Mouse (Mus musculus): ENCODE measurements at regions not wholly inside any gene's neighbourhood (a gene's known extent, or its start where the extent isn't known, plus 50 kb on each side); places are given as distances from the start of the nearest gene placed in this dataset.

DNA sequence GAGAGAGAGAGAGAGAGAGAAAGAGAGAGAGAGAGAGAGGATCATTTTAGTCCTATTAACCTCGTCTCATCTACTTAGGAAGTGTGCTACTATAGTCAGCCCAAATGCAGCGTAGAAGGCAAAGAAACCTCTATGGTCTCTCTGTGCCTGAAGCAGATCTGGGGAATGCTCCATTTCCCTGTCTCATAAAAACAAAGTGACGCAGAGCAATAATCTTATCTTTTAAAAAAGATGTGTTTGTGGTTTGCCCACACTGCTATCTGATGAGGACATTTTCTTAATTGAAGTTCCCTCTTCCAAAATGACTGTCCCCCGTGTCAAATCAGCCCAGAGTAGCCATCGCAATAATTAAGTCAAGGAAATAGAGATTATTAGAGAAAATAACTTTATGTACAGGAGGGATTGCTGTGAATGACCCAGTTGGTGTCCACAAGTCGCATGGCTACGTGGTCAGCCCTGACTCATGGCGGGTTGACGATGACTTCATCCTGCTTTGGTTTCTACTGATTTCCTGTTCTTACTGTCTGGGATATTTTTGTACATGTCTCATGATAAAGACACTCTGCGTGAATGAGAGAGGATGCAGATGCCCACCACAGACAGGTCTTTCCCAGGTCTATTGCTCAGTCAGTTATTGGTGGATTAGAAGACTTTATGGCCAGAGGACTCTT, 77.9 kb upstream of the Hnrnpk start:
- H3K9me3 ChIP-seq (replicated peaks; ENCODE audit: control insufficient read depth, low read length), result no peaks in the 10 kb centered on the region
- H3K27ac ChIP-seq (ENCODE audit: low read depth), result no peak overlapping the region; the same call in 1 of the 2 replicates
- TF ChIP-seq CTCF (IDR thresholded peaks at IDR 0.05; ENCODE audit: low read depth) (no peak), EP300 (IDR thresholded peaks at IDR 0.05; ENCODE audit: low read depth) (no peak)
- H3K27me3 ChIP-seq (ENCODE audit: control insufficient read depth, insufficient read depth, low read length), result no peaks in the 10 kb centered on the region
- DNase-seq (ENCODE audit: low spot score) (no peak), ATAC-seq (ENCODE audit: insufficient read depth, low read depth) (no peak)
- no peaks in the 10 kb centered on the region for H3K36me3 ChIP-seq (replicated peaks; ENCODE audit: control insufficient read depth, insufficient read depth, low read length)
- H3K4me1 ChIP-seq (ENCODE audit: control insufficient read depth, insufficient read depth), result no peaks in the 10 kb centered on the region
- 51% methylated on average over 10 of the region's 10 CpGs for WGBS
- no peak overlapping the region for H3K4me2 ChIP-seq (ENCODE audit: low read depth, low read length)
- no peak overlapping the region for H3K9ac ChIP-seq (replicated peaks; ENCODE audit: low read depth, low read length)
- H3K4me3 ChIP-seq (ENCODE audit: low read depth, low read length), result no peak overlapping the region

- TF ChIP-seq EP300 (IDR thresholded peaks at IDR 0.05; ENCODE audit: low read depth) (no peak), CTCF (IDR thresholded peaks at IDR 0.05; ENCODE audit: low read depth) (no peak)
These were observed 77.3 kb upstream of the Hnrnpk start for GRCm38 (mm10) chr13:58480388-58480927.

GRCm38 (mm10) chr13:58478438-58478837, 75.3 kb upstream of the Hnrnpk start:
- no peak overlapping the region for H3K27ac ChIP-seq (ENCODE audit: low read depth)

More at GRCm38 (mm10) chr13:58480388-58480927, 77.3 kb upstream of the Hnrnpk start:
- DNase-seq (ENCODE audit: low spot score) (no peak), ATAC-seq (ENCODE audit: insufficient read depth, low read depth) (no peak)
- H3K4me1 ChIP-seq (ENCODE audit: control insufficient read depth, insufficient read depth), result no peaks in the 10 kb centered on the region
- WGBS, result 93% methylated on average over 8 of the region's 8 CpGs
- no peaks in the 10 kb centered on the region for H3K36me3 ChIP-seq (replicated peaks; ENCODE audit: control insufficient read depth, insufficient read depth, low read length)
- H3K27ac ChIP-seq (ENCODE audit: low read depth), result no peak overlapping the region
- no peak overlapping the region for H3K4me3 ChIP-seq (ENCODE audit: low read depth, low read length)
- H3K4me2 ChIP-seq (ENCODE audit: low read depth, low read length), result no peak overlapping the region
- no peak overlapping the region for H3K9ac ChIP-seq (replicated peaks; ENCODE audit: low read depth, low read length)
- H3K27me3 ChIP-seq (ENCODE audit: control insufficient read depth, insufficient read depth, low read length), result no peaks in the 10 kb centered on the region
- no peaks in the 10 kb centered on the region for H3K9me3 ChIP-seq (replicated peaks; ENCODE audit: control insufficient read depth, low read length)

GRCm38 (mm10) chr13:58477253-58477652, 74.1 kb upstream of the Hnrnpk start:
- no peak for TF ChIP-seq CTCF (IDR thresholded peaks at IDR 0.05; ENCODE audit: low read depth)
- no peak for TF ChIP-seq EP300 (IDR thresholded peaks at IDR 0.05; ENCODE audit: low read depth)
- Histone ChIP-seq H3K9me3 (replicated peaks; ENCODE audit: control insufficient read depth, low read length) (no peaks in the 10 kb centered on the region), H3K36me3 (replicated peaks; ENCODE audit: control insufficient read depth, insufficient read depth, low read length) (no peaks in the 10 kb centered on the region), H3K4me1 (ENCODE audit: control insufficient read depth, insufficient read depth) (no peaks in the 10 kb centered on the region), H3K9ac (replicated peaks; ENCODE audit: low read depth, low read length) (no peak overlapping the region), H3K4me3 (ENCODE audit: low read depth, low read length) (no peak overlapping the region), H3K27me3 (ENCODE audit: control insufficient read depth, insufficient read depth, low read length) (no peaks in the 10 kb centered on the region), H3K27ac (ENCODE audit: low read depth) (no peak overlapping the region), H3K4me2 (ENCODE audit: low read depth, low read length) (no peak overlapping the region)
- no peak for DNase-seq (ENCODE audit: low spot score)
- ATAC-seq (ENCODE audit: insufficient read depth, low read depth), result no peak
- 85% methylated on average over 6 of the region's 6 CpGs for WGBS

More at GRCm38 (mm10) chr13:58478438-58478837, 75.3 kb upstream of the Hnrnpk start:
- Histone ChIP-seq H3K36me3 (replicated peaks; ENCODE audit: control insufficient read depth, insufficient read depth, low read length) (no peaks in the 10 kb centered on the region), H3K9me3 (replicated peaks; ENCODE audit: control insufficient read depth, low read length) (no peaks in the 10 kb centered on the region), H3K4me2 (ENCODE audit: low read depth, low read length) (no peak overlapping the region), H3K27me3 (ENCODE audit: control insufficient read depth, insufficient read depth, low read length) (no peaks in the 10 kb centered on the region), H3K4me1 (ENCODE audit: control insufficient read depth, insufficient read depth) (no peaks in the 10 kb centered on the region), H3K9ac (replicated peaks; ENCODE audit: low read depth, low read length) (no peak overlapping the region), H3K4me3 (ENCODE audit: low read depth, low read length) (no peak overlapping the region)
- TF ChIP-seq EP300 (IDR thresholded peaks at IDR 0.05; ENCODE audit: low read depth) (no peak), CTCF (IDR thresholded peaks at IDR 0.05; ENCODE audit: low read depth) (no peak)
- DNase-seq (ENCODE audit: low spot score) (no peak), ATAC-seq (ENCODE audit: insufficient read depth, low read depth) (no peak)
- WGBS, result 68% methylated on average over 5 of the region's 5 CpGs

DNA sequence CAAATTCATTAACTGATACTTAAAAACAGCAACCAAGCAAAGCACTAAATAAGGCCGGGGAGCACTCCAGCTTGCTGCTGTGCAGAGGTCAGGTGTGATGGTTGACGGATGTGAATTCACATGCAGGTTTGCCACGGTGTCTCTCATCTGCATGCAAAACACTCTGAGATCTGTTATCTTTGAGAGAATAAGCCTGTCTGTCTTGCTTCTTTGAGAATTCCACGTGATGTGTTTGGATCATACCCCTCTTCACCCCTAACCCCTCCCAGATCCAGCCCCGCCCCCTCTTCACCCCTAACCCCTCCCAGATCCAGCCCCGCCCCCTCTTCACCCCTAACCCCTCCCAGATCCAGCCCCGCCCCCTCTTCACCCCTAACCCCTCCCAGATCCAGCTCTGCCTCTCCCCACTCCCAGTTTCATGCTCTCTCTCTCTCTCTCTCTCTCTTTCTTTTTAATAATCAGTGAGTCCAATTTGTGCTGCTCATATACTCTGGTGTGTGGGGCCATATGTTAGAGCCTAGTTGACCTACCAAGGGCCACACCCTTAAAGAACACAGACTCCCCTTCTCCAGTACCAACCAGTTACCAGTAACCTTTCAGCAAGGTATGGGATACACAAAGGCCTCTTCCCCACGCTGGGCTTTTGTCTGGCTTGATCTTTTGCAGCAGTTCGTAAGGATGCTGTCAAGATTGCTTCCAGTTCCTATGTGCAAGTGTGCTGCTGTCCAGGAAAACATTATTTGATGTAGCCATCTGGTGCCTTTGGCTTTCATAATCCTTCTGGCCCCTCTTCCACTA, 73.1 kb upstream of the Hnrnpk start:
- Histone ChIP-seq H3K4me3 (ENCODE audit: low read depth, low read length) (no peak overlapping the region), H3K4me1 (ENCODE audit: control insufficient read depth, insufficient read depth) (no peaks in the 10 kb centered on the region), H3K9me3 (replicated peaks; ENCODE audit: control insufficient read depth, low read length) (no peaks in the 10 kb centered on the region), H3K27ac (ENCODE audit: low read depth) (no peak overlapping the region), H3K36me3 (replicated peaks; ENCODE audit: control insufficient read depth, insufficient read depth, low read length) (no peaks in the 10 kb centered on the region), H3K4me2 (ENCODE audit: low read depth, low read length) (no peak overlapping the region), H3K27me3 (ENCODE audit: control insufficient read depth, insufficient read depth, low read length) (no peaks in the 10 kb centered on the region), H3K9ac (replicated peaks; ENCODE audit: low read depth, low read length) (no peak overlapping the region)
- TF ChIP-seq EP300 (IDR thresholded peaks at IDR 0.05; ENCODE audit: low read depth), result no peak
- TF ChIP-seq CTCF (IDR thresholded peaks at IDR 0.05; ENCODE audit: low read depth), result no peak
- DNase-seq (ENCODE audit: low spot score) (no peak), ATAC-seq (ENCODE audit: insufficient read depth, low read depth) (no peak)
- WGBS, result 58% methylated on average over 8 of the region's 9 CpGs
